Mouse (Mus musculus): ENCODE results near the gene Rbm20.
"Not testable (repeated sequence)": the region's sequence is repeated elsewhere in the genome, so short reads cannot be mapped to it uniquely, and the experiment has no call there.

The Rbm20 gene

DNA sequence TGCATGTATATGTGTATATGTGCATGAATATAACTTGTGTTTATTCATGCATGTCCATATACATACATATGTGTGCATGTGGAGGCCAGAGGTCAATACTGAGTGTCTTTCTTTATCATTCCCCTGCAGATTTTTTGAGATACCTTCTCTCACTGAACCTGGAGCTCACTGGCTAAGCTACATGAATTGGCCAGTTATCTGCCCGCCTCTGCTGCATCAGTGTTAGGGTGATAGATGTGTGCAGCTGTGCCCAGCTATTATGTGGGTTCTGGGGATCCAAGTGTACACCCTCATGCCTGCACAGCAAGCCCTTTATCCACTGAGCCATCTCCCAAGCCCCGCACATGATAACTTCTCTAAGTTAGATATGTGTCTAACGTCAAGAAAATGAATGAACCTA, 210.7 kb downstream of the Rbm20 start:
- no peak for DNase-seq

DNA sequence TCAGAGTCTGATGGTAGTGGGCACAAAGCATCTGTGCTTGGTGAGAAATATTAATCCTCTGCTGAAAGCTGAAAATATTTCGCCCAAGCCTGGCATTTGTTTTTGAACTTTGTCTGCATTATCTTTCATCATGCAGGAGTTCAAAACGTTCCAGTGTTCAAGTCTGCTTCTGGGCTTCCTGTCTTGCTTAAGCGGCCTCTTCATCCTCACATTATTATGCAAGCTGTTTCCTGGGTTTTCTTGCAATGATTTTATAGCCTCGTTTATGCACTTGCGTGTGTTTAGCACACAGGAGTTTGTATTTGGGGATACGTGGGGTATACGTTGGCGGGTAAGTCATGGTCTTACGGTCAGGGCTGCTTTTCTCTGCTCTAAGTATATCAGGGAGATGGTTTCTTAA, 211.2 kb downstream of the Rbm20 start:
- DNase-seq, result no peak

DNA sequence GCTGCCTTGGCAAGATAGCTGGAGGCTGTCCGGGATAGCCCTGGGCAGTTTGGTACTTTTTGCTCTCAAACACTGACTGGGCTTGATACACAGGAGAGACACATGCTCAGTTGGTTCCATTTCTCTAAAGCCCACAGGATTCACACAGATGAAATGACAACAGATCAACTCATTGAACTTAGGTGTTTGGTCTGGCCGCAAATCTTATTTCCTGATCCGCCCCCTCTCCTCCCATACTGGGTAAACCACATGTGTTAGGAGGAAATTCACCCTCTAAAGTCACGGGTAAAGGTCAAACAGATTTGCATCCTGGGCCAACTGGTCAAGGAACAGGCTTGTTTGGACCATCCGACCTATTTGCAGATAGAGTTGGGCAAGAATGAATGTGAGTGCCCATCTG, 212.4 kb downstream of the Rbm20 start:
- no peak for DNase-seq

DNA sequence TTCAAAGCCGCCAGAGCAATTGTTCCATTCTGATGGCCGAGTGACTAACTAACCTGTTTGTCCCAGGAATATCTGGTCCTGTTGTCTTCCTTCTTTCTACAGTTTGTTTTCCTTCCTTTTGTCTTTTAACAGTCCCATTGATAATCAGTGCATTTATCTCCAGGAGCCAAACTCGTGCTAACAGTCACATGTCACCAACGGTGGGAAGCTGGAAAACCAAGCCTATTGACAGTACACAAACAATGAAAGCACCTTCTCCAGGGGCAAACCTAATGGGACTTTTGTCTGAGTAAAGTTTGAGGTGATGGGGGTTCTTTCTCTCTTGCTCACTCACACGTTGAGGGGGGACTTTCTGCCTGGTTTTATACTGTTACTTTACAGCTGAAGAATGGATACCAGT, 213.2 kb downstream of the Rbm20 start:
- DNase-seq, result no peak

DNA sequence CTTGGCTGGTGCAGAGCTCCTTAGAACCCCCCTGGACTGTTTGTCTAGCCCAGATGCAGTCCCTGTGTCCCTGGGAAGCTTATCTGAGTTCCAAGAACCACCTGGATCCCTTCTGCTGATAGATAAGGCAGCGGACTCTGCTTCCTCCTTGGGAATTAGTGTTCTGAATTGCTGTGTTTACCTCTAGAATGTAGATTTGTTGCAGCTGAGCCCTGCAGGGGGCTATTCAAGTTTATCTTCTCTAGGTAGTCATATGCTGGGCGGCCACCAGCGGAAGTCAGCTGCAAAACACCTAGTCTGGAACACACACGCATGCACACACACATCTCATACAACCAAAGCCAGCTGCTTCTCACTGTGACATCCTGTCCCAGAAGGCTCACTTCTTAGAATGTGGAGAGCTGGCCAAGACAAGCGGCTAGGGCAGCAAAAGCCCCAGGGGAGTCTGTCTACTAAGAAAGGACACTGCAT, 213.7 kb downstream of the Rbm20 start:
- no peak for DNase-seq

DNA sequence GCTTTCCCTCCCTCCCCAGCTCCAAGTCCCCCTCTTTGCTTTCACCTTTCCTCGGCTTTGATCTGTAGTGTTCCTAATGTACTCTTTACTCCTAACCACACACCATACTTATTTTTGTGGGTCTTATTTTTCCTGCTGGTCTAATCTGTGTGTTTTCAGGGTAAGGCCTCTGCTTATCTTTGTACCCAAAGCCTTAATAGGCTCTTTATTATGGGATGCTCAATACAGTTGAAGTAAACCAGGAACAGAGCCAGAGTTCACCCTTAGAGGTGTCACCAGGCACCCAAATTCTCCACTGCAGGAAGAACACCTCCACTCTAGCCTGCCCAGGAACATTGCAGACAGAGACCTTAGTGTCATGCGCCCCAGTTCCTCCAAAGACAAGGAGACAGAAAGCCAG, 214.5 kb downstream of the Rbm20 start:
- DNase-seq, result no peak

DNA sequence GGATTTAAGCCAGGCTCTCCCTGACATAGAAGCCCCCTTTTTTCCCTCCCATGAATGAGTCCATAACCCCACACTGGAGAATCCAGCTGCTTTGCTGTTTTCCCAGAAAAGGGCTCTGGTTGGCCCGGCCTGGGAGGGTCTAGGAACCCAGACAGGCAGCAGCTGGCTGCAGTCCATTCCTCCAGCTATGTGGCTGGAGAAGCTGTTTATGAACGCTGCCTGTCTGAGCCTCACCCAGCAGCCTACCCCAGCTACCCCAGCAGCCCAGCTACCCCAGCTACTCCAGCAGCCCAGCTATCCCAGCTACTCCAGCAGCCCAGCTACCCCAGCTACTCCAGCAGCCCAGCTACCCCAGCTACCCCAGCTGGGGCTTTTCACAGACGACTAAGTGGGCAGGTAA, 215.0 kb downstream of the Rbm20 start, which contains the start of gene Pdcd4:
Gene Pdcd4 (plus strand): TSS at position 171 of the 400 bp plus-strand sequence.
- DNase-seq, result no peak

DNA sequence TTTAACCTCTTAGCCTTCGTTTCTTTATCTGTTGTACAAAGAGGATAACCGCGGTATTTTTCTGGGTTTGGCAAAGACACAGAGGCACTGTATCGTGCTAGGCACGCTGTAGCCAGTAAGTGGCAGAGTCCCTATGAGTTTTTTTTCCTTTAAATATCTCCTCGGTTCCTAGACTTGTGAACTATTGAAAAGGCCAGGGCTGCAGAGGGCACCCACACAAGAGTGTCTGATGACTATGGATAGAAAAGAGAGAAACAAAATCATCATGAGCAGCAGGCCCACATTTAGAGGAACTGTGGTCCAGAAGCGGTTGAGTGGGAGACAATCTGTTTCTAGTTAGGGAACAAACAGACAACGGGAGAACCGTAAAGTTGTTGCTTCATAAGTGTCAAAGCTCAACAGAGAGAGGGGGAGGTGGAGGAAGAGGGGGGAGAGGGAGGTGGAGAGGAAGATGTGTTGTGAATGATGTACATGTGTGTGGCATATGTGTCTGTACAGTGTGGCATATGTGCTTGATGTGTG, 215.8 kb downstream of the Rbm20 start:
- DNase-seq, result no peak

DNA sequence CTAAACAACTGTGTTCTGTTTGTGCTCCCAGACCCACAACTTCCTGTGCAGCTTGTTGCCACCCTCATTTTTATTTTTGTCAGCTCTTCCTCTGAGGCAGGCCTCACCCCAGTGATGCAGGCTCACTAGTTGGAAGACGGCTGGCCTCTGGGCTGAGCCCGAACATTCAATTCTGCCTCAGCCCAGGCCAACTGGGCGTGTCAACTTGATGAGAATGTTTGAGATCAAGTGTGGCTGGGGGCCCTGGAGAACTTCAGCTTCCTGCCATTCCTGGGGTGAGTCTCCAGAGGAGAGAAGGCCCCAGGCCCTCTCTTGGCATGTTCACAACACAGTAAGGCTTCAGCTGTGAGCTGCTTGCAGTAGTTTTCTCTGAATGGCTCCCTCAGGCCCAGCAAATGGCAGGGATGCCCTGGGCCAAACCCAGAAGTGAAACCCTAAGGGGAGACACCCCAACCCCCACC, 216.6 kb downstream of the Rbm20 start:
- no peak for DNase-seq

DNA sequence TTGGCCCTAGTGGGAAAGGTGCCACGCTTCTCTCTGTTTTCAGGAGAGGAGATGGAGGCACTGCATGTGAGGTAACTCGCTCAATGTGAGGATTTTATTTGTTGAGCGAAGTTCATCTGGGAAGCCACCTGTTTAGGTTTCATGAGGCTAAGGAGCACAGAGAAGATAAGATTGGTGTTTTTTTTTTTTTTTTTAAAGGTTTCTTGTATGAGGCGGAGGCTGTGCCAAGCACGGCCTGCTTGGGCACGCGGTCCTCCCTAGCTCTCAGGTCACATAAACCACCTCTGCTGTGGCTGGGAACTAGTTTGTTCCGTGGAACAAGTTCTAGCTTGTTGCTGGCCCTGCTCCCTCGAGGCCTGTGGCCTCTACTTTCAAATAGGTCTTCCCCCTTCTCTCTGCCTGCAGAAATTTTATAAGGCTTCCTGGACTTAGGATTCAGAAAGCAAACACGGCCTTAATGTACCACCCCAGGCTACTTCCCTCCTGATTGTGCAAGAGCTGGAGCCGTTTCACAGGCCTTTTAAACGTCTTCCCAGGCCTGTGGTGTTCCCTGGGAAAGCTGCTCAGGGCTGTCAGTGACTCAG, 217.5 kb downstream of the Rbm20 start:
- DNase-seq, result peak; percentile 62

DNA sequence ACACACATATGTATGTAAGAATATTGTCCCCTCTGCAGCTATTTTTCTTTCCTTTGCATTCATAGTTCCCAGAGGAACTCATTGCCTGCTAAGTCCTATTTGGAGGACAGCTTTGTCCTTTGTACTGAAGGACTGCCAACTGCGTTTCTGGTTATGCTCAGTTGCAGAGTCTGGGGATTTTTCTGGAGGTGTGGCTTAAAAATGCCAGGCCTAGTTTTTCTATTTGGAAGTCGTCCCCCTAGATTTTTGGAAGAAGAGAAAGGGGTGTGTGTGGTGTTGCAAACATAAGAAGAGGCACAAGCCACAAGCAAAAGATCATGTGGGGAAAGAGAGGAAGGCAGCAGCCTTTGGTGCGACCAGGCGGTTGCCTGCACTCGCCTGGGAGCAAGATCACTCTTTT, 220.9 kb downstream of the Rbm20 start:
- no peak for DNase-seq

DNA sequence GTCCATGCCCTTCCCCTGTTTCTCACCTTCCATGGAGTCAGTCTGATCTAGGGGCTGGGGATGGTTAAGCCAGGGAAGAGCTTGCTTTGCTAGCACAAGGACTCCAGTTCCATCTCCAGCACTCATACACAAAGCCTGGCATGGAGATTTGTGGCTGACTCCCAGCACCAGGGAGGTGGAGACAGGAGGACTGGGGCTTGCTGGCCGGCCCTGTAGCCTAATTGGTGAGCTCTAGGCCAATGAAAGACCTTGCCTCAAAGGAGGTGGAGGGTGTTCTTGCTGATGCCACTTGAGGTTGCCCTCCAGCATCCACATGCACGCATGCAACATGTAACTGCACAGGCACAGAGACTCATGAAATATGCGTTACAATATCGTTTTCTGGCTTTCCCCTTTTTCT, 221.4 kb downstream of the Rbm20 start:
- no peak for DNase-seq

DNA sequence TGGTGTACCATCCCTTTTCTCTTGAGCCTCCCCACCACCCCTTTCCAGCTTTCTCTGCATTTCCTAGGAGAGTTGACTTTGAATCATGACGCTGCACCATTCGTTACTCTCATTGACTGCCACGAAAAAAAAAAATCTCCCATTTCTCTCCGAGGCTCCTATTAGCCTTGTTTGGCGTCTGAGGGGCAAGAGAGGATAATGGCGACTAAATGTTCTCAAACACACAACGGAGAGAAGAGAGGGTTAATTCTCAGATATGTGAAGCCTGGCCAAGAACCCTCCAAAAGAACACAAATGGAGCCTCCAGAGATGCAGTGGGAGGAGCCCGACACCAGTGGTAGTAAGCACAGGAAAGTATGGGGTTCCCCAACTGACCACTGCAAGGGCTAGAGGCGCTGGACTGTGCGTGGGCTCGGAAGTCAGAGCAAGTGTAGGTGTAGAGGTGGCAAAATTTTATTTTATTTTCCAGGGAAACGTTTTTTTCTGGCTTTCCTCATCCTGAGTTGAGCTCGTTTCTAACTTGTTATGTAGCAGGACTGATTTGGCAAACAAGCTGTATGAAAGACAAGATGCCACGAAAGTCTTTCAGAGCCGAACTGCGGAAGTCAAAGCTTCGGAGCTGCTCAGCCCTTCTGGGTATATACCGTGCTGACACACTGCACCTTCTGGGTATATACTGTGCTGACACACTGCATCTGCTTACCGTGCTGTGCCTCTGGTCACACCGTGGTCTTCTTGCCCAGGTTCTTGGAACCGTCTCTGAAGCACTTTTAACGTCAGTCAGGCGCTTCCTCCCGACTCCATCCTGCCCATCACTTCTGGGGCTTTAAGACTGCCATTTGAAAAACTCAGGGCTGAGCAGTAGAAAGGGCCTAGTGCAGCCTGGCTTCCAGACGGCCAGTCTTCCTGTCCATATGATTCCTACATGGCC, 222.1 kb downstream of the Rbm20 start:
- no peak for DNase-seq

DNA sequence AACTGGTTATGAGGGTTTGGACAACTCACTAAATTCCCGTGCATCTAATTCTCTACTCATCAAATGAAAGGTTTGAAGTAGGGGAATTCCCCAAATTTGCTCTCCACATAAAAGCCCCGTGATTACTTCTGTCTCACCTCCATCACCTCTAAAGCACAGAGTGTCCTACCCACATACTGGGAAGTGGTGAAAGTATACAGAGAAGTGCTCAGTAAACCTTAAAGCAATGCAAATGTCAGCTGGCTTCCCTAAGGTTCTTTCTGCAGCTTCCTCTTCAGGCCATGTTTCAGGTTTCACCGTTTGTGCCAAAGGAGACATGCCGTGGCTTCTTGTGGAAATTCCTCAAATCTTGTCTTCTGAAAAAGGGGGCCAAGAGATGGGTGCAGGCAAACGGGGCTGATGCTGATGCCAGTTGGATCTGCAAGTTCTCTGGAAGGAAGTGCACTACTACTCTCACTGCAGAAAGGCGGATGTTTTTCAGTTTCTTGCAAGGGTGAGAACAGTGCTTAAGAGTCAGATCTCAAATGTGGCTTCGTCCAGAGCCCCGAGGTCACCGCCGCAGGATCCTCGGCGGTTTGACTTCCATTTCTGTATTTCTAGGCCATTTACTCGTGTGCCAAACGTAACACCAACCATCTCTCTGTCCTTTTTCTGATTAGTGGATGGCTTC, 223.0 kb downstream of the Rbm20 start:
- no peak for DNase-seq

DNA sequence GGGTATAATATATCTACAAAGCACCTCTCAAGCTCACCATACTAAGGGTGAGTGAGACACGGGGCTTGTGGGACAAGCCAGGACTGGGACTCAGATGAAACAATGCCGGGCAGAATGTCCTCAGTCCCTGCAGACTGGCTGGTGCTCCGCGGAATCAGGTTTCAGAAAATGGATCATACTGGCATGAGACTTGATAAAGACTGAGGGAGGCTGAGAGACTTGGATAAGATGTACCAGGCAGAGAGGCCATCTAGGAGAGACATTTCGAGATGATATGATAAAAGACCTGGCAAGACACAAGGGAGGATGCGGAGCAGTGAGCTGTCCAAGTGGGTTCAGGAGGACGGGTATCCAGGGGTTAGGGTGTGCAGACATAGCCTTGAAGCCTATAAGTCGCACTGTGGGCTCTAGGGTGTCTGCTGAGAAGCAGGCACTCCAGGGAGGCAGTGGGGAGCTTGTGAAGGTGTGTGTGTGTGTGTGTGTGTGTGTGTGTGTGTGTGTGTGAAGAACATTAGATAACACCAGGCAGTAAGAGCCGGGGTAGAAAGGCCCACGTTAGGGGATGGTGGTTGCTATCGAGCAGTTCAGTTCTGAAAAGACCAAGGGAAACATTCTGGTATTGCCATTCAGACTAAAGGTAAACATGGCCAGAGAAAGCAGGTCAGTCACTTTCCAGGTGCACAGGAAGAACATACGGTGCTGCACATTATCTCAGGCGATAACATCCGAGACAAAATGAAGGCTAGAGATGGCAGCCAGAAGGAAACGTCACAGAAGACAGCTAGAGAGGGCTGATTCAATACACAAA, 225.0 kb downstream of the Rbm20 start:
- DNase-seq, result no peak

DNA sequence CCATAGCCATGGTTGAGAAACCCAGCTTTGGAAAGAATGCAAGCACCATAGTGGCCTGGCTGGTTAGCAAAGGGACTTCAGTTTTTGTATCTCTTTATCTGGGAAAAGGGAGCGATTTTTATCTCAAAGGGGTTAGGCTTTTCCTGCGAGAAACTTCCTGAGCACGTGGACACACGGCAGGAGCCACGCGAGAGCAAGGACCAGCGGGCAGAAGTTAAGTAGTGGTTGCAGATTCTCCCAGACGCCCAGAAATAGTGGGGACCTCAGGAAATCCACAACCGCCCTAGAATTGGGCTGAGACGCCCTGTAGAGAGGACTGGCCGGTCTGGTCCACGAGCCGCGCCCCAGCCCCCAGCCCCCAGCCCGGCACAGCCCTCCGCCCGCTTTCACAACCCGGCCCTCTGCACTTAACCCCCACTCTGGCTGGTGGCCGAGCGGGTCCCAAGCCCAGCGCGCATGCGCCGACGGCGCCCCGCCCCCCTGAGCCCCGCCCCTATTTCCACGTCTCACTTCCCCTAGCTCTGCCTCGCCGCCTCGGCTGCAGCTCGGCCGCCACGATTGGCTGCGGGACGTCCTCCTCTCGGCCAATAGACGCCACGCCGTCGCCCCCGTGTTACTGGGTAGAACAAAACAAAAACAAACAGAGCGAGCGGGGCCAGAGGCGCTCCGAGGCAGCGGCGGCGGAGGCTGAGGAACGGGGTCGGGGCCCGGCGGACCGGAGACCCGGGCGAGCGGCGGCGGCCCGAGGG, 225.8 kb downstream of the Rbm20 start:
- peak; percentile 96 for DNase-seq

DNA sequence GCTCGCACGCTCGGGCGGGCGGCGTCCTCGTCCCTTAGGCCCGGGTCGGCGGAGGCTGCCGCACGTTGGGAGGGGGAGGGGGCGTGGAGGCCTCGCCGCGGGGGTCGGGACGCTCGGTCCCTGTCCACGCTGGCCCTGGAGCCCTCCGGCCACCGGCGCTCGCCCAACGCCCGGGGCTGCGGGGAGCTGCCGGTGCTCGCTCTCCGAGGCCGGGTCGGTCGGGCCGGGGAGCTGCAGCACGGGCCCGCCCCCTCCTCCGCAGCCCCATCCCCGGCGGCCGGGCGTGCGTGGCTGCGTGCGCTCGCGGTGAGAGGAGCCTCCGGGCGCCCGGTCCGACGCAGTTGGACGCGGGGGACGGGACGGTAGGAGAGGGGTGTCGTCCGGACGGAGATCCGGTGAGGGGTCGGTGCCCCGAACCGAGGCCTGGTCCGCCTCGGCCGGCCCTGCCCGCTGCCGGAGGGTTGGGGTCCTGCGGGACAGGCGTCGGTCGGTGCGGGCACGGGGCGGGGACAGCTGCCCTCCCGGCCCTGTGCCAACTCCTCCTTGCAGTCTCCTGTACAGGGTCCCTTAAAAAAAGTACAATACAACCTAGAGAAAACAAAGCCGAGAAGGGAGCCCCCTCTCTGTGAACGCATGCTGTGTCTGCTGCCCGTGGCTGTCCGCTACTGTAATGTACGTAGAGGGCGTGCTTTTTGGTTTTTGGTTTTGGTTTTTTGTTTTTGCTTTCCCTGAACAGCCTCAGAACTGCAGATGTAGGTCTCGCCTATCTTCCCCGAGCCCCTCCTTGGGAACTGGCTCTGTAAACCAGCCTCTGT, 226.6 kb downstream of the Rbm20 start:
- peak; percentile 44 for DNase-seq

DNA sequence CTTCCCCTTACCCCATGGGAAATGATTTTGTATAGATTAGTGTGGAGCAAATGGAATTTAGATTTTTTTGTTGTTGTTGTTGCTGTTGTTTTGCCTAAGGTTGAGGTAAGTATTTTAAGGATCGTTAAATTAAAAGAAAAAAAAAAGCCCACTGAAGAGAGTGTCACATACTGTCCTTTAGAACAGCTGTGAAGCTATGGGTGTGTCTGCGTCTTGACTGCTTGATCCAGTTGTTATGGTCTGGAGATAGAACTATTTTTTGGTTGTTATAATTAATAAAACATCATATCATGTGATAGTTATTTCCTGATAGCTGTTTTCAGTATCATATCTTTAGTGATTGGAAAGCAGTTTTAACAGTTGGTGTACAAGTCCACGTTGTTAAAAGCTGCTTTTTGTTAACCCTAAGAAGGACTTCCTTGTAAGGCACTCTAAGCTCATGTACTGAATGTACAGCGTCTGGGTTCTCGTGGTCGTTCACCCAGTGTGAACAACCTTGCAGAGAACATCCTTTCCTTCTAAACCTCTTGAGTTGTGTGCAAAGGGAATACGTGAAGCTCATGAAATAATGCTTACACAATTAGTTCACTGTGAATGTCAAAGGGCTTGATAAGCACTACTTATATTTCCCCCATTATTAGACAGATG, 227.9 kb downstream of the Rbm20 start:
- DNase-seq, result no peak

DNA sequence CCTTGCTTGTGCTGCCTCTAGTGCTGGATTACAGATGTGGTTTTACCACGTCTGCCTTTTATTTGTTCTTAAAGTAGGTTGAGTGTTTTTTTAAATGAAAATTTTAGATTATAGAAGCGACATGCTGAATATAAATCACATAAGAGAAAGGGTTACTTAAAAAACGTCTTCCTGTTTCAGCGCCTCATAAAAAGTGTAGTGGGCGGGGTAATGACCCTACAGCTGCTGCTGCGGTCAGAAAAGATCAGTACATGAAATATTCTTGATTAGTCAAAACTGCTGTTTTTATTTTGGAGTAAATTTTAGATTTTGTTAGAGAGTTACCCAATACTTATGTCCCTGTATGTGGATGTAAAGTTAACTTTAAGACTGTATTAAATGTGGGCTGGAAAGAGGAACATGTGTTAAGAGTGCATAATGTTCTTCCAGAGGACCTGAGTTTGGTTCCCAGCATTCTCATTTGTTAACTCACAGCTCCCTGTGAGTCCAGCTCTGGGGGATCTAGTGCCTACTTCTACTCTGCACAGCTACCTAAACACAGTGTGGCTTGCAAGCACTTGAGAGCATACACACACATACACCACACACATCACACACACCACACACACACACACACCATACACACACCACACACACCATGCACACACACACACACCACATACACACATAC, 229.1 kb downstream of the Rbm20 start:
- no peak for DNase-seq

DNA sequence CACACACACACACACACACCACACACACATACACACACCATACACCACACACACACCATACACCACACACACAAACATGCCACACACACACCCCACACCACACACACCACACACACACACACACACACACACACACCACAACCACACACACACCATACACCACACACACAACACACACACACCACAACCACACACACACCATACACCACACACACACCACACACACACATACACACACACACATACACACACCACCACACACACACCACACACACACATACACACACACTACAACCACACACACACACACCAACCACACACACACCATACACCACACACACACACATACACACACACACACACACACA, 229.6 kb downstream of the Rbm20 start:
- DNase-seq, result not testable (repeated sequence)

Measured in kidney, adult 11 months (tissue).